Mouse (Mus musculus): Measurements from ENCODE around the gene Nectin2. TPM values are rescaled to one million over a fixed set of nuclear protein-coding genes. Genes with fewer than 3 reads are reported as not detected.

Nectin2 gene
- total RNA-seq, 2 experiments from 2014 or later, result 5.0 to 5.1 TPM

Other genes starting within 250 kb of the Nectin2 start
- gene Bloc1s3, start 242.1 kb downstream of the Nectin2 start, total RNA-seq (2021), result 1 to 10 TPM; 6.1 to 6.3 TPM
- 10 to 100 TPM; 20.7 to 21.5 TPM for gene Trappc6a, start 242.1 kb downstream of the Nectin2 start, total RNA-seq (2021)
- gene Nkpd1, start 232.6 kb downstream of the Nectin2 start, total RNA-seq (2021), result under 1 TPM; 0.56 to 0.57 TPM
- 100 to 1,000 TPM; 122 to 129 TPM for gene Ppp1r37, start 187.4 kb downstream of the Nectin2 start, total RNA-seq (2021)
- gene Zfp296, start 173.2 kb downstream of the Nectin2 start, total RNA-seq (2021), result under 1 TPM; 0.74 to 0.89 TPM
- 10 to 100 TPM; 44.4 to 45.6 TPM for gene Gemin7, start 172.9 kb downstream of the Nectin2 start, total RNA-seq (2021)
- 10 to 100 TPM; 79.5 to 81.8 TPM for gene Clasrp, start 146.0 kb downstream of the Nectin2 start, total RNA-seq (2021)
- 1 to 10 TPM; 9.1 to 9.7 TPM for gene Relb, start 121.0 kb downstream of the Nectin2 start, total RNA-seq (2021)
- 100 to 1,000 TPM; 133 to 143 TPM for gene Clptm1, start 85.5 kb downstream of the Nectin2 start, total RNA-seq (2021)
- not detected for gene Apoc2, start 72.5 kb downstream of the Nectin2 start, total RNA-seq (2021)
- gene Gm44805, start 69.1 kb downstream of the Nectin2 start, total RNA-seq (2021), result not detected
- not detected for gene Apoc4, start 69.0 kb downstream of the Nectin2 start, total RNA-seq (2021)
- 1 to 10 TPM; 5.8 to 8.7 TPM for gene Apoc1, start 57.8 kb downstream of the Nectin2 start, total RNA-seq (2021)
- gene Apoe, start 51.3 kb downstream of the Nectin2 start, total RNA-seq (2021), result 1,000 to 10,000 TPM; 2,690 to 2,764 TPM
- 100 to 1,000 TPM; 110 to 114 TPM for gene Tomm40, start 35.0 kb downstream of the Nectin2 start, total RNA-seq (2021)
- 10 to 100 TPM; 12.4 to 12.9 TPM for gene Bcam, start 20.5 kb upstream of the Nectin2 start, total RNA-seq (2021)
- gene Cblc, start 46.3 kb upstream of the Nectin2 start, total RNA-seq (2021), result not detected
- gene Bcl3, start 72.3 kb upstream of the Nectin2 start, total RNA-seq (2021), result 1 to 10 TPM in 1 of 2 experiments, under 1 TPM in 1; 0.27 to 1.1 TPM
- 1 to 10 TPM; 1.2 to 2.3 TPM for gene Gm19345, start 101.5 kb upstream of the Nectin2 start, total RNA-seq (2021)
- gene Ceacam16, start 110.8 kb upstream of the Nectin2 start, total RNA-seq (2021), result not detected
- not detected for gene Ceacam19, start 137.5 kb upstream of the Nectin2 start, total RNA-seq (2021)
- gene Pvr, start 170.7 kb upstream of the Nectin2 start, total RNA-seq (2021), result 10 to 100 TPM; 12.4 to 12.8 TPM
- gene Igsf23, start 200.3 kb upstream of the Nectin2 start, total RNA-seq (2021), result not detected
- not detected for gene Ceacam20, start 214.9 kb upstream of the Nectin2 start, total RNA-seq (2021)
- gene Nlrp9b, start 241.0 kb upstream of the Nectin2 start, total RNA-seq (2021), result not detected

Measured in layer of hippocampus, adult 18-20 months (tissue).